Mouse (Mus musculus): Measurements from ENCODE around the gene Fbxl8.

Gene Fbxl8

DNA sequence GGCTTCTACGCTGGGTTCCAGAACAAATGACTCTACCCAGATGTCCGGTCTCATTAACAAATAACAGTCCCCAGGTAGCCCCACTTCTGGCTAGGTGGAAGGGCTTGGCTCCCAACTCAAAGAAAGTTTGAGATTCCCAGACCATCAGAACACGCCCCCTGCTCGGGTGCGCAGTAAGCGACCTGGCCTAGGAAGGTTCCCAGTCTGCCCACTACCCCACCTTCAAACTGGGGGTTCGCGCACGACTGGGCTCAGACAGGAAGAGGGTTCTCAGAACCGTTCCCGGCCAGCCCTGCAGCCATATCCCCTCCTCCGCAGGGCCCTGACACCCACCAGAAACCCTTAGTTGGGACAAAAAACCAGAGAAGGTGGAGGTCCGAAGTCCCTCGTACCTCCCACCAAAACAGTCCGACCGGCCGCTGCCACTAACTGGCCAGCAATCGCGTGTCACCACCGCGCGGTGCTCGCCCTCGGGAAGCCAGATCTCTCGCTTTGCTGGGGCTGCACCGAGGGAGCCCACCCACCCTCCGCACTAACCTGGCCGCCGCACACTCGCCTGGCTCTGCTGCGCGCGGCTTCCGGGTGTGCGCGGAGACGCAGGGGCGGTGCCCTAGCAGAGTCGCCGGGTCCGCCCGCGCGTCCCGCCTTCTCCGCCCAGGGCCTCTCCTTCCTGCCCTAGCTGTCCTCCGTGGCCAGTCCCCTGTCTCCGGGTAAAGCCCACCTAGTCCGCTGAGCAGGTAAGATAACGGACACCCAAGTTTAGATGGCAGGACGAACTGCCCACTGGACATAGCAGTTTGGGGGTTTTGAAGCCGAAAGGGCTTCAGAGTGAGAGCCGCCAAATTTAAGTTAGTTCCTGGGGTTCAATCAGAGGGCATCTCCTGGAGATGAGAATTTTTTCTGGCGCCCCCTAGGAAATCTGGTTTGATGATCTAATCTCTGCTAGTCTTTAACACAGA lies at the start of gene Fbxl8, which contains the start of gene Tradd:
TSS of gene Fbxl8 (plus strand) at position 625 of the 959 bp plus-strand sequence.
TSS of gene Tradd (minus strand) at position 586 of the 959 bp plus-strand sequence.
- CTCF ChIA-PET, result no interaction called here

GRCm38 (mm10) chr8:105217926-105218522 lies 46.4 kb upstream of the Fbxl8 start:
- CTCF ChIA-PET, result interaction anchor here (0.6 to 1.7 kb wide), 3 partner anchors 59 to 80 kb away, joined by 4 to 9 read pairs (median 5); no protein-coding TSS in a partner anchor

- CTCF ChIA-PET, result interaction anchor here (0.6 to 1.2 kb wide), 2 partner anchors 20 to 99 kb away, joined by 3 read pairs; no protein-coding TSS in a partner anchor
These were observed 40.6 kb upstream of the Fbxl8 start for GRCm38 (mm10) chr8:105223850-105224249.

DNA sequence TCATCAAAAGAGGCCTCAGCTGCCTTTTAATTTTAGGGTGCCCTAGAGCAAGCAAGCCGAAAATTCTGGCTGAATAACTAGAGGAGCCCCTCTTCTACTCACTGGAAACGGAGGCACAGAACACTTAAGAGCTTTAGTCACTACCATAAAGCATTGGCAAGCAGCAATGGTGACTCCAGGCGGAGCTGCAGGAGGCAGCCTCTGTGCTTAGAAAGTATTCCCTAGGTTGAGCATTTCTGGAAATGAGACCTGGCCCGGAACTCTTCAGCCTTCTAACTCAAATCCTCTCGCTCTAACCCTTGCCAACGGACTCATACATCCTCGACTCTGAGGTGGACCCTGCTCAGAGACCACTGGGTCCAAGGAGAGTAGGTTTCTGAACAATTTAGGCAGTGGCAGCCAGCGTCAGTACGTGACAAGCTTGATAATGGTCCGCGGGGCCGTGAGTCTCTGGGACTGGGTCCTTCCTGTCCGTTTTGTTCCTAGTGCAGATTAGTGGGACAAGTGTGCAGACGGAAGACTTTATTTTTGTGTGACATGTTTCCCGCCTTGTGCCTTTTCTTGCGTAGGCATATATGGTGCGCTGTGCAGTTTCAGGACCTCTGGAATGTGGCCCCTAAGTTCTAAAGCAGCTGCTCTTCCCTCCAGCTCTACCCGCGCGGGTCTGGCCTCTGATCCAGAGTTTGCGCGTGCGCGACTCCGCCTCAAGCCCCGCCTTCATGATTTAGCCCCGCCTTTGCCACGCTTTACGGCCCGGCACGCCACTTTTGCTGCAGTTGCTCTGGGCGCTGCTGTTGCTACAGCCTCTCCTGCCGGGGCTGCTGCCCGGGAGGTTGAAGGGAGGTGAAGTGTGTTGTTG lies 39.8 kb upstream of the Fbxl8 start, which contains the start of gene D230025D16Rik:
TSS of gene D230025D16Rik (plus strand) at position 733 of the 859 bp plus-strand sequence.
- CTCF ChIA-PET, result interaction anchor here (1.2 kb wide), 1 partner anchor 21 kb away, joined by 3 read pairs; no protein-coding TSS in a partner anchor

GRCm38 (mm10) chr8:105225272-105225593 lies 39.2 kb upstream of the Fbxl8 start:
- CTCF ChIA-PET, result no interaction called here

GRCm38 (mm10) chr8:105225917-105226316 lies 38.5 kb upstream of the Fbxl8 start:
- CTCF ChIA-PET, result interaction anchor here (0.9 kb wide), 1 partner anchor 88 kb away, joined by 3 read pairs; no protein-coding TSS in a partner anchor

GRCm38 (mm10) chr8:105231503-105232320 lies 32.7 kb upstream of the Fbxl8 start:
- CTCF ChIA-PET, result interaction anchor here (0.6 to 1.4 kb wide), 2 partner anchors 11 to 28 kb away, joined by 3 to 6 read pairs; no protein-coding TSS in a partner anchor

DNA sequence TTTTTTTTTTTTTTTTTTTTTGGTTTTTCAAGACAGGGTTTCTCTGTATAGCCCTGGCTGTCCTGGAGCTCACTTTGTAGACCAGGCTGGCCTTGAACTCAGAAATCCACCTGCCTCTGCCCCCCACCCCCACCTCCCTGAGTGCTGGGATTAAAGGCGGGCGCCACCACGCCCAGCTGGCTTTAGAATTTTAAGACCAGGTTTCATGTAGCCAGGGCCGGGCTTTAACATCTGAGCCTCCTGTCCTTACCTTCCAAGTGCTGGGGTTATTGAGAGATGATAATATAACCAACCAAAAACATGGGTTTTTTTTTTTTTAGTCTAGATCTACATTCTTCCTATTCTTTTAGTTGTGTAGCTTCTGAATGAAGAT lies 32.1 kb upstream of the Fbxl8 start:
- CTCF ChIA-PET, result interaction anchor here (0.6 to 1.4 kb wide), 2 partner anchors 12 to 27 kb away, joined by 3 to 6 read pairs; no protein-coding TSS in a partner anchor

- CTCF ChIA-PET, result no interaction called here
These were observed 31.1 kb upstream of the Fbxl8 start for GRCm38 (mm10) chr8:105233126-105233935.

GRCm38 (mm10) chr8:105235206-105235605 lies 29.2 kb upstream of the Fbxl8 start:
- CTCF ChIA-PET, result no interaction called here

DNA sequence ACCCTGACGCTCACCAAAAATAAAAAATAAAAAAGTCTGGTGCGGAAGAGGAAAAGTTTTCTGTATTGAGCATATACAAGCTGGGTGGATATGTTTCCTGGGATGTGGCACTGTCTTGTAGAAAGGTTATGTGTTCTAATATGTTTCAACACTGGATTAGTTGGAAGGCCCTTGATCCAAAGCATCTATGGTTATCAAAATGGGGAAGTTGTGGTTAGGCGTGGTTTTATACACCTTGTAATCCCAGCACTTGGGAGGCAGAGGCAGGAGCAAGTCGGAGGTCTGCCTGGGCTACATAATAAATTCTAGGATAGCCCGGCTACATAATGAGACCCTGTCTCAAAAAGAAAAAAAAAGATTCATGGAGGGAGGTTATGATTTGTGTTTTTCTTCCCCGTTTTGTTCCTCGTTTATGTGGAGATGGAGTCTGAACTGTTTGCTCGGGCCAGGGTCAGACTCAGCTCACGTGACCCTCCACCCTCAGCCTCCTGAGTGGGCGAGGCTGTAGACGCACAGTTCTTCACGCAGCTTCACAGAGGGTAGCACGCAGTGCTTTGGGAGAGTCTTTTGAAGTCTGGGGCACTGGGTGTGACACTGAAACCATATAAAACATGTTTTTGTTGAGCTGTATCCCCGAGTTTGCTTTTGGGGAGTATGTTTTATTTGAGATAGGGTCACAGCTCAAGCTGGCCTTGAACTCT lies 26.9 kb upstream of the Fbxl8 start:
- CTCF ChIA-PET, result interaction anchor here (0.6 to 0.7 kb wide), 2 partner anchors 13 to 29 kb away, joined by 4 read pairs; no protein-coding TSS in a partner anchor

DNA sequence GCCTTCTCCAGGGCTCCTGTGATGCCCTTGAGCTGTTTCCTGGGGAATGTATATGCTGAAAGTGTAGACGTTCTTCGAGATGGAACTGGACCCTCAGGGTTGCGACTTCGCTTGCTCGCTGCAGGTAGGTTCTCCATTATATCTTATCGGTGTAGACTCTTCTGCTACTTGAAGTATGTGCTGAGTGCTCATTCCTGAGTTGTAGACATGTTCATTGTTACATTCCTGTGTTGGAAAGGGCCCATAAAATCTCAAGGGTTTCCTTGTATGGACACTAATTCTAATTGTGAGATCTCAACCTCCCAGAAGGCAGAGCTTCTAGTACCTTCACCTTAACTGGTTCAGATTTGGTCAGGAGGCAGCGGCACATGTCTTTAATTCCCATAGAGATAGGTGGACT lies 23.4 kb upstream of the Fbxl8 start:
- CTCF ChIA-PET, result interaction anchor here (1.1 kb wide), 1 partner anchor 19 kb away, joined by 3 read pairs; no protein-coding TSS in a partner anchor

DNA sequence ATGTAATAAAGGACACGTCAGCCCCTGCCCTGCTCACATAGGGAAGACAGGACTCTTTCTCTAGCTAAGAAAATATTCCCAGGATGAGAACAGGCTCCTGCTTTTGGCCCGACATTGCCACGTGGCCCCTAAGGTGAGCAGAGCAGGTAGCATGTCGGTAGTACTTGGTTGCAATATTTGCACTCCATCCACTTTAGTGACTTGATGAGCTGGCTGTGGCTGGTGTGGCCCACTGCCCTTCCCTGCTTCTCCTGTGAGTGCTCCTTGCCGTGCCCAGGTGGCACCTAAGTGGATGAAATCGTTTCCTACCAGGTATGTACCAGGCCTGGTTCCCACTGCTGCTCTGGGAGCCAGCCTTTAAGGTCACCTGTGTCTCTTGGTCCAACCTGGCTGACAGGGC lies 12.5 kb upstream of the Fbxl8 start:
- CTCF ChIA-PET, result no interaction called here

GRCm38 (mm10) chr8:105252680-105253537 lies 11.5 kb upstream of the Fbxl8 start:
- CTCF ChIA-PET, result interaction anchor here (1.1 kb wide), 1 partner anchor 27 kb away, joined by 4 read pairs; no protein-coding TSS in a partner anchor

DNA sequence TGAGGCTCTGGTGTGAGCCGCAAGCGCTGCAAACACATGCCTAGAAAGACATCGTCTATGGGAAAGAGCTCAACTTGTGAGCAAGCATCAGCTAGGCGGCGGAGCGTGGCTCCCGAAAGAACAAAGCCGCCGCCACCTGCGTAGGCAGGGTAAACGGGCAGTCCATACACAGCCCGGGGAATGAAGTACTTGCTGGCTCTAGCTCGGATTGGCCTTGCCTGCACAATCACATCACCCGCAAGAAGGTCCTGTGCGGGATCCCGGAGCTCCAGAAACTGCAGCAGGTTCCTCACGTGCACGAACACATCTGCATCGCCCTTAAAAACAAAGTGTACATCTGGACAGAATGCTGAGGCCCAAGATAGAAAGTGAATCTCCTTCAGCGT lies 10.7 kb upstream of the Fbxl8 start:
- CTCF ChIA-PET, result interaction anchor here (0.6 to 1.1 kb wide), 2 partner anchors 9 to 26 kb away, joined by 3 to 4 read pairs; no protein-coding TSS in a partner anchor

DNA sequence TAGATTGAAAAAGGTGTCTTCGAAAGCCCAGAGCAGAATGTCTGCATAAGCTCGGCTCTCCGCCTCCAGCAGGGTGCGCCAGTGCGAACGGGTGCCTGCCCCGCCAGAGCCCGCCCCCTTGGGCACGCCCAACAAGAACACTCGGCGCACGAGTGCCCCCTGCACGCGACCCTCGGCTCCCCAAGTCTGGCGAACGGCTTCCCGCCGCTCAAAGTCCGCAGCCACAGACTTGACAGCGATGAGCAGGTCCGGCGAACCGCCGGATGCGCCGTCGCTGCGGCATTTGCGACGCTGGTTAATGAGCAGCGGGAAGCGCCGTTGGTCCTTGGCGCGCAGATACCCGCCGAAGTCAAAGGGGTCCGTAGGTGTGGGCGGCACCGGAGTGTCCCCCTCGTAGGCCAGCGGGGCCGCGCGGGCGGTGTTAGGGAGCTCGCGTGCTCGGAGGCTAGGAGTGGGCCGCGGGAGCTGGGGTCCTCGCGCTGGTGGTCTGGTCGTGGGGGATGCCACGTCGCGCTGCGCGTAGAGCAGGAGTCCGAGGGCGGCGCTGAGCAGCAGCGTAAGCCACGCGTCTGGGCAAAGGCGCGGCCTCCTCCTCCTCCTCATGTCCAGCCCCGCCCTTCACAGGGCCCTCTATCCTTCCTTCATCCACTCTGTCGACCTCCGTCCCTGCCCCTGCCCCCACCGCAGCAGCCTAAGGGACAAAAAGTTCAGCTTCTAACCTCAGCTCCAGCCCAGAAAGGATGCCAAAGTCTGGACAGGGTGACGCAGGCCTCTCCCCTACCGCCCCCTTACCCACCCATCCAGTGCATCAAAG lies 10.1 kb upstream of the Fbxl8 start:
- CTCF ChIA-PET, result interaction anchor here (0.6 to 1.9 kb wide), 4 partner anchors 9 to 28 kb away, joined by 3 to 5 read pairs (median 4); no protein-coding TSS in a partner anchor

DNA sequence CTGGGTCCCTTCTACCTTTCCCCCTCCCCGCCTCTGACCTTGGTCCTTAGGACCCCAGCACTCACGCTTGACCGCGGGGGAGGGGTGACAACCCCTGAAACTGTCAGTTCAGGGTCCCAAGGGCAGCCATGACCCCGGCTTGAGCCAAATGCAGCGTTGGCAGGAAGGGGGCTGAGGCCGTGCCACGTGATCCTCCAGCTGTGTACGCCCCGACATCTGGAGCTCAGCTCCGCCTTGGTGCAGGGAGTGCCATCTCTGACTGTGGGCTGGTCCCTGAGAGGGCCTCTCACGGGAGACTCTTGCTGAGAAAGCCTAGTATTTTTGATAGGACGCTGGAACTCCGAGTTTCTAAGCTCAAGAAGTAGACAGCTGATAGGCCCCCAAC lies 9.5 kb upstream of the Fbxl8 start, which contains the start of gene B3gnt9:
TSS of gene B3gnt9 (minus strand) at position 188 of the 385 bp plus-strand sequence.
- CTCF ChIA-PET, result interaction anchor here (1.1 to 1.9 kb wide), 2 partner anchors 13 to 28 kb away, joined by 3 to 5 read pairs; no protein-coding TSS in a partner anchor

Data from spleen, embryonic (tissue).